Comparison of ENCODE assay signal across 8 mouse cellular contexts in the genomic region with DNA sequence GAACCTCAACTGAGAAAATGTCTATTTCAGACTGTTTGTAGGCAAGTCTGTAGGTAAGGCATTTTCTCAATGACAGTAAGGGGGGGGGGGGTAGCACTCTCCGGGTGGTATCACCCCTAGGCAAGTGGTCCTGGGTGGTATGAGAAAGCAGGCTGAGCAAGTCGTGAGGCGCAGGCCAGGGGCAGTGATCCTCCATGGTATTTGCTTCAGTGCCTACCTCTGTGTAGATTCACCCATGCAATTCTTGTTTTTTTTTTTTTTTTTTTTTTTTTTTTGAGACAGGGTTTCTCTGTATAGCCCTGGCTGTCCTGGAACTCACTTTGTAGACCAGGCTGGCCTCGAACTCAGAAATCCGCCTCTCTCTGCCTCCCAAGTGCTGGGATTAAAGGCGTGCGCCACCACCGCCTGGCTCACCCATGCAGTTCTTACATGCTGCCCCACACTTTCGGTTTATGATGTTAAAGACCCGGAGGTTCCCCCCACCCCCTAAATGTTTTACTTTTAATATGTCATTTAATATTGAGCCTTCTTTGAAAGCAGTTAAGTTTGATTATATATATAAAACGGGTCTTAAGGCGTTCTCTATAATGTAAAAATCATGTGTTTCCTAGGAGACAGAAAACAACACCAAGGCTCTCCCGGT. TPM values are rescaled to one million over a fixed set of nuclear protein-coding genes. Genes with fewer than 3 reads are reported as not detected.
DNase-seq lines count a peak whose midpoint lies in the region; ATAC-seq and TF ChIP-seq lines count a peak whose summit lies in the region.

No protein-coding gene starts in this region.

- H3K9ac ChIP-seq in heart, embryonic 11.5 days (ENCODE audit: low read depth, low read length), result peak overlapping the region; percentile 84
- peak overlapping the region; percentile 55 for H3K9ac ChIP-seq in CH12.LX (ENCODE audit: insufficient read depth, low read depth)
- peak overlapping the region; percentile 84 for H3K9ac ChIP-seq in forebrain, embryonic 16.5 days (replicated peaks; ENCODE audit: low read depth, low read length)
- peak overlapping the region; percentile 84 for H3K9ac ChIP-seq in liver, postnatal 0 days (replicated peaks)

- peak overlapping the region; percentile 90 for H3K4me2 ChIP-seq in heart, embryonic 11.5 days
- H3K4me2 ChIP-seq in CH12.LX (ENCODE audit: insufficient read depth, low read depth, poor library complexity, severe bottlenecking), result peak overlapping the region; percentile 2
- H3K4me2 ChIP-seq in forebrain, embryonic 16.5 days (ENCODE audit: low read length), result peak overlapping the region; percentile 83
- peak overlapping the region; percentile 96 for H3K4me2 ChIP-seq in liver, postnatal 0 days (ENCODE audit: low read depth, low read length)

- H3K4me3 ChIP-seq in heart, embryonic 11.5 days (ENCODE audit: low read depth, low read length), result peak overlapping the region; percentile 88
- H3K4me3 ChIP-seq in CH12.LX (replicated peaks in 1 of 3; ENCODE audit: low read depth in 2 of 3, low read length in 2 of 3, poor library complexity in 1 of 3), result peak overlapping the region; percentile 72 to 82 (median 76)
- peak overlapping the region; percentile 83 for H3K4me3 ChIP-seq in forebrain, embryonic 16.5 days (replicated peaks; ENCODE audit: low read length)
- H3K4me3 ChIP-seq in liver, postnatal 0 days (ENCODE audit: low read depth, low read length), result peak overlapping the region; percentile 84

- intact Hi-C loops in heart, postnatal 10 days (cut with DNase I), result loop anchor here (2.0 to 5.0 kb wide), 3 partner anchors 105 to 196 kb away; a partner anchor contains a TSS
- intact Hi-C loops in left cerebral cortex, postnatal 25 days (cut with DNase I), result loop anchor here (1.0 kb wide), 2 partner anchors 78 to 123 kb away; a partner anchor contains a TSS

- H3K27ac ChIP-seq in heart, embryonic 11.5 days (ENCODE audit: low read depth, low read length), result peak overlapping the region; percentile 85
- H3K27ac ChIP-seq in CH12.LX (ENCODE audit: insufficient read depth, low read depth), result no peak overlapping the region
- peak overlapping the region; percentile 85; the same call in 1 of the 2 replicates for H3K27ac ChIP-seq in forebrain, embryonic 16.5 days (ENCODE audit: low read length)
- H3K27ac ChIP-seq in liver, postnatal 0 days (ENCODE audit: low read depth), result peak overlapping the region; percentile 85

- no peaks in the 10 kb centered on the region for H3K79me2 ChIP-seq in CH12.LX (replicated peaks; ENCODE audit: control insufficient read depth, extremely low read depth, insufficient read depth, poor library complexity, severe bottlenecking)

- no peak for ATAC-seq in heart, embryonic 11.5 days (replicated peaks; ENCODE audit: insufficient number of reproducible peaks, low FRiP score, low TSS enrichment)
- no peak for ATAC-seq in forebrain, embryonic 16.5 days
- no peak for ATAC-seq in liver, postnatal 0 days
- no peak for ATAC-seq in frontal cortex, adult (ENCODE audit: low TSS enrichment)

- WGBS in heart, embryonic 11.5 days (ENCODE audit: insufficient replicate concordance), result 29% methylated on average over 13 of the region's 13 CpGs
- WGBS in forebrain, embryonic 16.5 days, result 27% methylated on average over 13 of the region's 13 CpGs
- WGBS in liver, postnatal 0 days (ENCODE audit: insufficient replicate concordance), result 23% methylated on average over 13 of the region's 13 CpGs

- no peak for TF ChIP-seq POLR2A in CH12.LX (IDR thresholded peaks at IDR 0.05; ENCODE audit: low read depth, low read length)

- no peak for TF ChIP-seq EP300 in CH12.LX (IDR thresholded peaks at IDR 0.05; ENCODE audit: low read length)
- TF ChIP-seq EP300 in liver, postnatal 0 days (IDR thresholded peaks at IDR 0.05; ENCODE audit: low read depth), result no peak

- no peaks in the 10 kb centered on the region; the same call in 1 of the 2 replicates for H3K36me3 ChIP-seq in heart, embryonic 11.5 days (ENCODE audit: control insufficient read depth, insufficient read depth, low read length)
- peaks cover 12 to 55% of the 10 kb centered on the region in 2 experiments for H3K36me3 ChIP-seq in CH12.LX (replicated peaks in 1 of 2; ENCODE audit: control insufficient read depth in 1 of 2, insufficient read depth in 1 of 2, low read length in 1 of 2)
- peaks cover 9% of the 10 kb centered on the region for H3K36me3 ChIP-seq in forebrain, embryonic 16.5 days (ENCODE audit: control insufficient read depth, insufficient read depth)
- H3K36me3 ChIP-seq in liver, postnatal 0 days (replicated peaks; ENCODE audit: insufficient read depth, low read length), result peaks cover 18% of the 10 kb centered on the region

- in situ Hi-C loops in CH12.LX (cut with MboI; ENCODE audit: low pct_ligation_motif_present, low pct_unique_long_range_greater_than_20kb, low sequenced_read_pairs), result loop anchor here (10.0 kb wide), 1 partner anchor 111 kb away; a partner anchor contains a TSS

- no peaks in the 10 kb centered on the region for H3K4me1 ChIP-seq in heart, embryonic 11.5 days (ENCODE audit: control insufficient read depth, insufficient read depth, low read length)
- H3K4me1 ChIP-seq in CH12.LX (ENCODE audit: control insufficient read depth in 1 of 2, insufficient read depth in 2 of 2), result peaks cover 2 to 10% of the 10 kb centered on the region in 2 experiments; a peak in 2 of 4 replicates
- H3K4me1 ChIP-seq in forebrain, embryonic 16.5 days (replicated peaks; ENCODE audit: control insufficient read depth, insufficient read depth, low read length), result peaks cover 11% of the 10 kb centered on the region
- peaks cover 3% of the 10 kb centered on the region; the same call in 1 of the 2 replicates for H3K4me1 ChIP-seq in liver, postnatal 0 days (ENCODE audit: insufficient read depth)

- no peaks in the 10 kb centered on the region for H3K27me3 ChIP-seq in heart, embryonic 11.5 days (ENCODE audit: control insufficient read depth, insufficient read depth, low read length)
- no peaks in the 10 kb centered on the region for H3K27me3 ChIP-seq in CH12.LX (replicated peaks)
- H3K27me3 ChIP-seq in forebrain, embryonic 16.5 days (replicated peaks; ENCODE audit: control insufficient read depth, insufficient read depth, low read length), result no peaks in the 10 kb centered on the region
- H3K27me3 ChIP-seq in liver, postnatal 0 days (ENCODE audit: insufficient read depth, low read length), result no peaks in the 10 kb centered on the region

- TF ChIP-seq CTCF in CH12.LX (conservative IDR thresholded peaks at IDR 0.05 in 1 of 2, IDR thresholded peaks at IDR 0.05 in 1 of 2; ENCODE audit: low read depth in 2 of 2, low read length in 2 of 2), result no peak
- TF ChIP-seq CTCF in liver, postnatal 0 days (IDR thresholded peaks at IDR 0.05; ENCODE audit: low read depth), result no peak

- dilution Hi-C loops in CH12.LX (cut with MboI; ENCODE audit: extremely low pct_ligation_motif_present, extremely low pct_unique_long_range_greater_than_20kb, low sequenced_read_pairs), result no loop called here

- no peaks in the 10 kb centered on the region for H3K9me3 ChIP-seq in heart, embryonic 11.5 days (replicated peaks; ENCODE audit: control insufficient read depth, low read length)
- no peaks in the 10 kb centered on the region for H3K9me3 ChIP-seq in CH12.LX (replicated peaks; ENCODE audit: low read length)
- no peaks in the 10 kb centered on the region for H3K9me3 ChIP-seq in forebrain, embryonic 16.5 days (ENCODE audit: control insufficient read depth, low read length)
- H3K9me3 ChIP-seq in liver, postnatal 0 days (ENCODE audit: low read length), result no peaks in the 10 kb centered on the region

- no peak for TF ChIP-seq RAD21 in CH12.LX (IDR thresholded peaks at IDR 0.05; ENCODE audit: low read depth, low read length)

- DNase-seq in heart, postnatal 10 days, result no peak
- DNase-seq in CH12.LX (ENCODE audit: extremely low read depth), result peak; percentile 20
- no peak for DNase-seq in liver, postnatal 0 days
- no peak for DNase-seq in urinary bladder, postnatal 14 days (ENCODE audit: low spot score)
- DNase-seq in left cerebral cortex, postnatal 25 days (ENCODE audit: low spot score in 2 of 2), result no peak

TF ChIP-seq in CH12.LX, 34 proteins besides CTCF, POLR2A, EP300 and RAD21:
- TF ChIP-seq MYC (IDR thresholded peaks at IDR 0.05; ENCODE audit: low read depth, low read length), result no peak
- no peak for TF ChIP-seq UBTF (IDR thresholded peaks at IDR 0.05; ENCODE audit: low read depth, low read length)
- peak; percentile 69 for TF ChIP-seq ZNF384 (IDR thresholded peaks at IDR 0.05; ENCODE audit: low read depth, low read length)
- no peak for TF ChIP-seq JUN (IDR thresholded peaks at IDR 0.05; ENCODE audit: insufficient read depth, low read depth, low read length)
- no peak for TF ChIP-seq MXI1 (IDR thresholded peaks at IDR 0.05; ENCODE audit: low read depth, low read length)
- no peak for TF ChIP-seq ETS1 (conservative IDR thresholded peaks at IDR 0.05; ENCODE audit: low read depth, low read length)
- no peak for TF ChIP-seq POLR2AphosphoS2 (IDR thresholded peaks at IDR 0.05; ENCODE audit: low read depth, low read length)

RNA-seq across cellular contexts. Expression of a gene that starts 1.3 kb away (rescaled TPM):
- 47.0 and 51.7 TPM in 2 replicates for polyA plus RNA-seq in heart, embryonic 11.5 days (2014; fragmentation: Nextera tagmentation; extraction: Ambion mirVana)
- 10 to 100 TPM; 29.3 to 34.5 TPM for total RNA-seq in heart, postnatal 10 days (2021)
- total RNA-seq in CH12.LX (2012; rRNA removed), result 67.0 and 69.0 TPM in 2 replicates
- 41.8 and 55.9 TPM in 2 replicates for total RNA-seq in CH12.LX (2014; rRNA removed)
- polyA plus RNA-seq in CH12.LX (2012; ENCODE audit: insufficient read length, low read depth), result 127 and 160 TPM in 2 replicates
- 57.7 and 59.5 TPM in 2 replicates for polyA plus RNA-seq in forebrain, embryonic 16.5 days (2015; fragmentation: Nextera tagmentation; extraction: Ambion mirVana)
- 16.1 and 16.8 TPM in 2 replicates for polyA plus RNA-seq in liver, postnatal 0 days (2015; fragmentation: Nextera tagmentation; extraction: Ambion mirVana)
- 10 to 100 TPM; 40.0 to 42.4 TPM for total RNA-seq in left cerebral cortex, postnatal 25 days (2021)

Comparison
In these comparisons a context has a peak if more than half of its experiments do, and no peak if none do; other contexts are left out.
1. H3K4me2 ChIP-seq: peak in every context shown above with its lines; median percentile 96 in liver, postnatal 0 days; 90 in heart, embryonic 11.5 days; 83 in forebrain, embryonic 16.5 days; 2 in CH12.LX.